Mouse (Mus musculus) adrenal gland, adult 18-20 months (tissue): ENCODE results near the gene Myrf. TPM values are rescaled to one million over a fixed set of nuclear protein-coding genes. Genes with fewer than 3 reads are reported as not detected.

Experiments used
- DNase-seq, 2 experiments: peaks; one replicate each; pipeline ENCODE4 v3.0.0; 2021 to 2022; ENCODE audit warnings: low spot score in 2 of 2
- total RNA-seq, 2 experiments: library from RNA; stranded (reverse); gene quantifications; 1 replicate in 1 of 2; 2 replicates in 1 of 2; pipeline ENCODE4 v1.2.3; 2021

Myrf gene
- total RNA-seq, 2 experiments from 2014 or later: 2.1 to 2.8 TPM

GRCm38 (mm10) chr19:10213796-10214471, 26.6 kb downstream of the Myrf start:
- no peak for DNase-seq

GRCm38 (mm10) chr19:10210885-10211284, 29.7 kb downstream of the Myrf start:
- no peak for DNase-seq

GRCm38 (mm10) chr19:10208851-10209250, 31.7 kb downstream of the Myrf start:
- DNase-seq: no peak

- DNase-seq: no peak
Measured at GRCm38 (mm10) chr19:10205051-10205450, 35.5 kb downstream of the Myrf start.

GRCm38 (mm10) chr19:10204616-10205001, 35.9 kb downstream of the Myrf start:
- no peak for DNase-seq

- DNase-seq: peak; percentile 87 to 88
Measured at GRCm38 (mm10) chr19:10203848-10204615, 36.5 kb downstream of the Myrf start, which contains the start of the genes Tmem258 and Fen1. Gene Tmem258, plus strand, starts transcription at chr19:10204014. Gene Fen1, minus strand, starts transcription at chr19:10204169.

- no peak for DNase-seq
Measured at GRCm38 (mm10) chr19:10203146-10203847, 37.3 kb downstream of the Myrf start.

GRCm38 (mm10) chr19:10198723-10199122, 41.8 kb downstream of the Myrf start:
- DNase-seq: peak; percentile 84 to 87

- no peak for DNase-seq
Measured at GRCm38 (mm10) chr19:10198286-10198685, 42.3 kb downstream of the Myrf start.

- no peak for DNase-seq
Measured at GRCm38 (mm10) chr19:10197130-10197529, 43.4 kb downstream of the Myrf start.

GRCm38 (mm10) chr19:10195252-10195651, 45.3 kb downstream of the Myrf start:
- DNase-seq: no peak

- no peak for DNase-seq
Measured at GRCm38 (mm10) chr19:10194337-10194736, 46.2 kb downstream of the Myrf start.

- no peak for DNase-seq
Measured at GRCm38 (mm10) chr19:10191326-10191725, 49.2 kb downstream of the Myrf start.

GRCm38 (mm10) chr19:10190796-10191195, 49.8 kb downstream of the Myrf start:
- DNase-seq: peak; percentile 64 to 68

- no peak for DNase-seq
Measured at GRCm38 (mm10) chr19:10189940-10190339, 50.6 kb downstream of the Myrf start.

- DNase-seq: no peak
Measured at GRCm38 (mm10) chr19:10189022-10189421, 51.5 kb downstream of the Myrf start.

GRCm38 (mm10) chr19:10188281-10188811, 52.2 kb downstream of the Myrf start:
- DNase-seq: no peak

GRCm38 (mm10) chr19:10186569-10186968, 54.0 kb downstream of the Myrf start:
- DNase-seq: no peak

- no peak for DNase-seq
Measured at GRCm38 (mm10) chr19:10185876-10186275, 54.7 kb downstream of the Myrf start.

- peak in 1 of 2 experiments; percentile 54 for DNase-seq
Measured at GRCm38 (mm10) chr19:10184096-10184495, 56.5 kb downstream of the Myrf start.

- DNase-seq: peak; percentile 59
Measured at GRCm38 (mm10) chr19:10183299-10183983, 57.1 kb downstream of the Myrf start.
